Mouse (Mus musculus) ES-CJ7 (cell line): ENCODE data around the gene Ust.

Experiments
- DNase-seq: peaks from one replicate; pipeline ENCODE4 v3.0.0; 2011; ENCODE audit warnings: low read depth, low spot score

Ust gene

GRCm38 (mm10) chr10:8330958-8331357, 187.7 kb downstream of the Ust start:
- no peak for DNase-seq

DNA sequence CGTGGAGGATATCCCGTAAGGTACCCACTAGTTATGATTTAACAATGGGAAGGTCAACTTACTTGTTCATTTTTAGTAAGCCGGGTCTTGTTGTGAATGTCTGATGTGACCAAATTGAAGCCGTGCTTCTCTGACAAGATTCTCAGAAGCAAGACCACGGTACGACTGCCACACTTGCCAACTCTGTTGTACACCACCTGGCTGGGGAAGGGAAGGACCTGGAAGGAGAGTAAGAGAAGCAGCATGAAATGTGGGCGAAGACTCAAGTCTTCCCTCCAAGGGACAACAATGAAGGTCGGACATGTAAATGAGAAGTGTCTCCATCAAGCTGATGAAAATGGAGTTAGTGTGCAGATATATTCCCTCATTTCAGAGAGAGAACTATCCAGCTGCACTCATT, 188.6 kb downstream of the Ust start:
- DNase-seq = no peak

GRCm38 (mm10) chr10:8323304-8323765, 195.3 kb downstream of the Ust start:
- peak; percentile 58 for DNase-seq

GRCm38 (mm10) chr10:8320771-8321170, 197.9 kb downstream of the Ust start:
- no peak for DNase-seq

GRCm38 (mm10) chr10:8309435-8309834, 209.2 kb downstream of the Ust start:
- no peak for DNase-seq

DNA sequence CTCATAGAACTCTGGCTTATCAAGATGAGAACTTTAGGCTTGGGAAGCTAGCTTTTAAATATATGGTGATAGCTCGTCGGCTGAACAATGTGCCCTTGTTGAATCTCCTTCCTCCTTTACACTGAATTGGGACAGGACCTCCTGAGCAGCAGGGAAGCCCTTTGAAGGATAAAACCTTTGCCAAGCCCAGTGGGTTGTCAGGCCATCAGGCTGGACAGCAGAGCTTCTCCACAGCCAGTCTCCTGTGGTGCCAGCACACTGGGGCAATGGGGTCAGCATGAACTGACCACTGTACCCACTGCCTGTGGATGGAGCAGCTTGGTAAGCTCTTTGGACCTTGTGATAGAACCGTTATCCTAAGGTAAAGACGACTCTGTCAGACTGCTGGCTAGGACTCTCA, 214.4 kb downstream of the Ust start:
- DNase-seq = no peak

- no peak for DNase-seq
Measured at GRCm38 (mm10) chr10:8299166-8299565, 219.5 kb downstream of the Ust start.

DNA sequence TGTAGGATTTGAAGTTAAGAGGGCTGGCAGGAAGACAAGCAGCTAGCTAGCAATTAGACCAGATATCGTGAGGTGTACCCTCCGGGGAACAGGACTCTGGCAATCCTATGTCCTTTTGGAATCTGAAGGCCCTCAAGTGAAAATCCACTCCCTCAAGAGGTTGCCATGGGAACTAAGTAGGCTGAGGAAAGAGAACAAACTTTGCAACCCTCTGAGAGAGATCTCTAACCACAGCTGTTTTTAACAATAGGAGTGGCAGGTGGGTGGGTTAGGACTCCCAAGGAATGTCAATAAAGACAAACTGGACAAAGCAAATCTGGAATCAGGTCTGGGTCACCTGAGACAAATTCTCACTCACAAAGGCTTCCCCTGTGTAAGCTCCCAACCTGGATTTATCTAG, 221.4 kb downstream of the Ust start:
- peak; percentile 32 for DNase-seq

DNA sequence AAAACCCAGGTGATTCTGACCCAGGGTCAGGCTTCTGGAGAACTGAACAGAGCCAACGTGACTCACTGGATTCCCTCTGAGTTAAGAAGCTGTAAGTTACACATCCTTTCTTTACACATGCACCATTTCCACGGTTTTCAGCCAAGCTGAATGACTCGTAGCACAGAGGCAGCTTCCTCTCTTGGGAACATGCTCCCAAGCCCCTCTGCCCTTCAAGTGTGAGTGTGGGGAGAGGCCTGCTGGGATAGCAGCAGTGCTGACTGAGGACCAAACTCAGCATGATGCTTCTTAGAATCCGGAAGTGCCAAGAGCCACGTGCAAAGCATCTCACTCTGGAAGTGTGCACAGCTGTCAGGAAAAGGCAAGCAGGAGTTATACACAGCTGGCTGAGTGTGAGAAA, 228.0 kb downstream of the Ust start:
- DNase-seq = no peak

GRCm38 (mm10) chr10:8287350-8287791, 231.3 kb downstream of the Ust start:
- no peak for DNase-seq

GRCm38 (mm10) chr10:8283991-8284390, 234.6 kb downstream of the Ust start:
- no peak for DNase-seq

- DNase-seq = no peak
Measured at GRCm38 (mm10) chr10:8277094-8277493, 241.5 kb downstream of the Ust start.

GRCm38 (mm10) chr10:8269681-8270080, 248.9 kb downstream of the Ust start:
- no peak for DNase-seq

DNA sequence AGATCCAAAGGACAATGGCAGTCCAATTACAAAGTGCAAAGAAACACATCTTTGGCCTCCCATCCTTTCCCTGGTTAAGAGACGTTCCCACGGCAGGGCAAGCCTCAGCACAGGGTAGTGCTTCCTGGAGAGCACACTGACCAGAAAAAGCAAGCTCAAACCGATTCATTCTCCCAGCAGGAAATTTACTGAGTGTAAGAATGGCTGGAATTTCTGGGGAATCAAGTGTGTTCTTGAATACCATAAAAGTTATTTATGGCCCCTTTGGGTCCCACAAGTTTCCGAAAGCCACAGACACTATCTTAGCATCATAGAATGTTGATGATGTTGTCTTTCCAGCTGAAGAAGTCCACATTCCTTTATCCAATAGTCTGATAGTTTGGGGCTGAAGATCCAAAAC, 258.9 kb downstream of the Ust start:
- no peak for DNase-seq

DNA sequence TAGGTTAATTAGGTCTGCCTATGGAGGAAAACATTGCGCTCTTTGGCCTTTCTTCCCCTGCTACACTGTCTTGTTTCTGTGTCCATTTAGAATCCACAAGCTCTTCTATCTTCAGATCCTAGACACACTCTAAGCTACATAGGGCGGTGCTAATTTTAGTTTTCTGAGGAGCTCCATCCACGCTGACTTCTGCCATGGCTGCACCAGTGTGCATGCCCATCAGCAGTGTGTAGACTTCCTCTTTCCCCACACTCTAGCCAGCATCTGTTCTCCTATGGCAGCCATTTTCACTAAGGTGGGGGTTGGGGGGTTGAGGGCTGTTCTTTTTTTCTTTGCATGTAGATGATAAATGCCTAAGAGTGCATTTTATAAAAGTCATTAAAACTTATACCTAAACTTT, 268.6 kb downstream of the Ust start:
- no peak for DNase-seq

DNA sequence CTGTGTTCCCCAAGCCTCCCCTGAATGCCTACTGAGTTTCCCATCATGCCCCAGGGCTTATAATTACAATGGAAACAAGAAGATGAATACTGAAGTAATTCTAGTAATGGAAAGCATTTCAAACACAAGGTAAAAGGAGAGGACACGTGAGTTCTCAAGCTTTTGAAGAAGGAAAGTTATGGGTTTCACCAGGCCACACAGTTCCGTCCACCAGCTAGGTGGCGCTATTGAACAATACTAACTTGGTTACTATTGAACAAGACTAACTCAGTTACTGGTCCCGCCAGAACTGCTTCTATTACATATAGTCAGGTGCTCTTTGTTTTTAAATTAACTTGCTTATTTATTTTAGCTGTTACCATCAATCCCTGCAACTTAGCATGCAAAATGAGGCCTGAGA, 276.3 kb downstream of the Ust start:
- peak; percentile 65 for DNase-seq

DNA sequence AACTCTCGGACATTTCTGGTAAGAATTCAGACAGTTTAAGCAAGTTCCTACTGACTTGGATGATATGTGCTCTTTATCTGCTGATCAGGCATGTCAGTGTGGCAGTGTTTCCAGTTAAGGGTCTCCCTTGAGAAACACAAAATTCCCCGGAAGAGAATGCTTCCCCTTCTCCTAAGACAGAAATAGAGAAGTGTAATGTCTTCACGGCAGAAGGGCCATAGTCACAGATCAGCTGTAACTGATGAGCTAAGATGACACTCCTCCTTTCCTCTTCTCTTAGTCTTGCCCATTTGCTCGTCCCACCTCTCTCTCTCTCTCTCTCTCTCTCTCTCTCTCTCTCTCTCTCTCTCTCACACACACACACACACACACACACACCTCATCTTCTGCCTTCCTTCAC, 277.9 kb downstream of the Ust start:
- no peak for DNase-seq

- DNase-seq = peak; percentile 56
Measured at GRCm38 (mm10) chr10:8240242-8240641, 278.4 kb downstream of the Ust start.

- no peak for DNase-seq
Measured at GRCm38 (mm10) chr10:8236780-8237571, 281.6 kb downstream of the Ust start.

DNA sequence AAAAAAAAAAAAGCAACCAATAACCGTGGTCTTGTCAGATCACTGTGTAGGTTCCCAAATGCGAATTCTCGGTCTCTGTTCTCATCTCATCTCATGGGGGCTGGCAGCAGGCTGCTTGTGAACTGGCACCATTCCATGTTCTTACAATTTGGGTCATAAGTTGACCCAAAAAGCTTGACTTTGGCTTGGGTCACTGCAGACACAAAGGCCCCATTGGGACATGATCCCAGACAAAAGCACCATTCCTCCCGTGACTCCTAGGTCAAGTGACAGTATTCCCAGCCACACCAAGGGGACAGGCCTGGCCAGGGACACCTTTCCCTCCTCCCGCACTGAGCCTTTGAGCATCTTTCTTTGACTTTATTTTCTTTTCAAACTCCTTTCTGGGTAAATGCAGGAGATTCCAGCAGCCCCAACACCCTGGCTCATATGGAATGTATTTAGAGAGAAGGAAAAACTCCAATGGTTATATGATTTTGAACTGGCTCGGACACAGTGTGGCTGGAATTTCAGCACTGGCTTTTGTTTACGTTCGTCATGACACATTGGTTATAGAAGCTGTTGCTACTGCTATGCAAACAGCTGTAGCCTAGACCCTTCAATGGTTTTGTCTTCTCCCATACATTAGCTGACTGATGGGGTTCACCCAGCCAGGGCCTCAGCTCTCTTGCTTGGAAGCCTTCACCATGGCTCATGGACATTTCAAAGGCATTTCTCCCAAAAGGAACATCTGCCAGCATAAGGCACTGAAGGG, 285.3 kb downstream of the Ust start:
- DNase-seq = no peak

- no peak for DNase-seq
Measured at GRCm38 (mm10) chr10:8232535-8232934, 286.1 kb downstream of the Ust start.

DNA sequence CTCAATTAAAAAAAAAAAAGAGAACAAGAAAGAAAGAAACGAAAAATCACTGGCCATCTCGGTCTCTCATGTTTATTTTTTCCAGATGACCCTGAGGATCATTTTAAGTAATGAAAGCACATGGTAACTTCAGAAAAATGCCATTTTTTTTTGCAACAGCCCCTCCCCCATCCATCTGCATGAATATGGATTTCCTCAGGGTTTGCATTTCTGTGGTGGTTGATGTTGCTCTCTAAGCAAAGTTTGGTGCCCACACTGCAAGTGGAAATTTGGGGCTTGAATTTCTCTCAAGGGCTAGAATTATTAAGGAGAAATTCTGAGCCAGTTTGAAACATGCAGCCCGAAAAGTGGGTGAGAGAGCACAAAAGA, 290.3 kb downstream of the Ust start:
- no peak for DNase-seq
